Mouse (Mus musculus): ENCODE results near the gene Nsun5.

Gene Nsun5

DNA sequence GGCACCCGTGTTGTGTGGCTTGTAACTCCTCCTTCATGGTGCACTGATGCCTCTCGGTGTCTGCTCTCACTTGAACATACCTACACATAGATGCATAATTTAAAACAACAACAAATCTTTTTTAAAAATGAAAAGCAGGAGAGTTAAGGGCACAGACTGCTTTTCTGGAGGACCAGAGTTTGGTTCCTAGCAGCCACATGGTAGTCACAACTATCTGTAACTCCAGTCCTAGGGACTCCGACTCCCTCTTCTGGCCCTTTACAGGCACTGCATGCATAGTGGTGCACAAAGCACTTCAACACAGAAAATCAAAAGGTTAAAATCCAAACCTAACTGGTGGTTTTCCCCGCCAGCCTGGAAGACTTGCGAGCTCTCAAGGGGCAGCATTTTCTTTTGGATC, 3.8 kb downstream of the Nsun5 start:
- DNase-seq (ENCODE audit: low spot score): no peak

DNA sequence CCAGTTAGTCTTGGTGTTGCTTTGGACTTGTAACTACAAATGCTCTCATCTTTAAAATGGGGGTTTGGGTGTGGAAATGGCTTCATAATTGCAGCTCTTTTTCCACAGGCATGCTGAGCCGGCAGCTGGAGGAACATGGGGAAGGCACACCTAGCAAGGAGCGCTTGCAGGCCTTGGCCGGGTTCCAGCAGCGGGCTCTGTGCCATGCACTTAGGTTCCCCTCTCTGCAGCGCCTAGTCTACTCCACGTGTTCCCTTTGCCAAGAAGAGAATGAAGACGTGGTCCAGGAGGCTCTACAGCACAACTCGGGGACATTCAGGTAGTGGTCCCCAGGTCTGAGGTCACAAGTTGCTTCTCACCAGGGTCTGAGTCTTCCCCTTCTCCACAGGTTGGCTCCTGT, 5.4 kb downstream of the Nsun5 start:
- DNase-seq (ENCODE audit: low spot score): no peak

DNA sequence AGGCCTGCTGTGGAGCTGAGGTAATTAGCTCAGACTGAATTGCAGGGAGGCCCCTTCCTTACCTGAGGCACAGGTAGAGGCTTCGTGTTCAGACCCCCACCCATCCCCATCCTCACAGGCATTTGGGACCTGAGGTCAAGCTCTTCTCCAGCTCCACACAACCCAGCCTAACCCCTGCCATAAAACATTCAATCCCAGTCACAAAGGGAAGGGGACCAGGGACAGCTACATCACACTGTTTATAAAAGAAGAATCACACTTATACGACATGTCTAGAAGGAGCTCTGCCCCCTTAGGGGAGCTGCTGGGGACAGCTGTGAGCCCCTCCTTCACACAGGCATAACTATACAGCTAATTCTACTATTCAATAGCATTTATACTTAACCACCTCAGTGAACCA, 6.6 kb downstream of the Nsun5 start:
- DNase-seq (ENCODE audit: low spot score): no peak

DNA sequence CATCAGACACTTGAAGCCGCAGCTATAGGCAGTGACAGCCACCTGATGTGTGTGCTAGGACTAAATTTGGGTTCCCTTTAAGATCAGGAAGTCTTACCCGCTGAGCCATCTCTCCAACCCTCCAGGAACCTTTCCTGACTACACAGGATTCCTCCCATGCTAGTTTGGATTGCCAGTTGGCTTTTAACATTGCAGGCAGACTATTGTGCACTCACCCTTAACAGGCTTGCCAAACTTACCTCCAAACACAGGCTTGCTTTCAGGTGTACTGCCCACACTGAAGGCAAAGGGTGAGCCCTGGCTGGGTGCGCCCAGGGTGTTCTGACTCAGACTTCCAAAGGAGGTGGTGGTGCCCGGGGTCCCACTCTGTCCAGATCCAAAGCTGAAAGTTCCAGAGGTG, 10.9 kb downstream of the Nsun5 start:
- no peak for DNase-seq (ENCODE audit: low spot score)

DNA sequence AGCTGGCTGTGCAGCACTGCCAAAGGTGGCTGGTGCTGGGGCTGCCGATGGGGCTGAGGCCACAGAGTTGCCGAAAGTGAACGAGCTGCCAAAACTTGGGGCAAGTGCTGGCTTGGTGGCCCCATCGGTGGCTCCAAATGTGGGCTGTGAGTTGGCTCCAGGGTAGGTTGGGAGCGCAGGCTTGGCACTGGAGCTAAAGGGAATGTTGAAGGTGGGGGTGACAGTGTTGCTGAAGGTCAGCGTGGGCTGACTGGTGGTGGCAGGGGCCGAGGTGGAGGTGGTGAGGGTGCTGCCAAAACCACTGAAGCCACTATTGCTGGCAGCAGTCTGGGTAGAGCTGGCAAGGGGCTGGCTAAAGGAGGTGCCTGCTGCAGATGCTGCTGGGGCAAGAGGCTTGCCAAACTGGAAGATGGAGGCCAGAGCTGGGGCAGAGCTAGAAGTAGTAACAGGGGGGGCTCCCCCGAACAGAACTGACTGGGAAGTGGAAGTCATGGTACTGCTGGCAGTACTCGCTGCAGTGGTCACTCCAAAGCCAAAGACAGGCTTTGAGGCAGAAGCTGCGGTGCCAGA, 11.7 kb downstream of the Nsun5 start:
- DNase-seq (ENCODE audit: low spot score): no peak

DNA sequence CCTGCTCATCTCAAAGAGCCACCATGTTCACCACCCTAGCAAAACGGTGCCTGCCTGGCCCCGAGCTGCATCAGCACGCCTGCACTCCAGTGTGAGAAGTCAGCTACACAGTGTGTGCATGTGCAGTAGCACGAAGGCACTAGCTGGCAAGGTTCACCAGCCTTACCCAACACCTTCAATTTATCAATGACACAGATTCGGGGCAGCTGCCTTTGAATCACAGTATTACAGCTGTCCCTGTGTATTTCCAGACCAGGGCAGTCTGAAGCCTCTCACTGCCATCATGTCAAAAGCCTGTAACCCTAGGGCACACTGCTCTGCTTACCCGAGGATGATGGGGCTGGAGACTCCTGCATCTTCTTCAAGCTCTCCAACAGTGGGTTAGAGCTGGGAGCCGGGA, 13.0 kb downstream of the Nsun5 start:
- DNase-seq (ENCODE audit: low spot score): no peak

DNA sequence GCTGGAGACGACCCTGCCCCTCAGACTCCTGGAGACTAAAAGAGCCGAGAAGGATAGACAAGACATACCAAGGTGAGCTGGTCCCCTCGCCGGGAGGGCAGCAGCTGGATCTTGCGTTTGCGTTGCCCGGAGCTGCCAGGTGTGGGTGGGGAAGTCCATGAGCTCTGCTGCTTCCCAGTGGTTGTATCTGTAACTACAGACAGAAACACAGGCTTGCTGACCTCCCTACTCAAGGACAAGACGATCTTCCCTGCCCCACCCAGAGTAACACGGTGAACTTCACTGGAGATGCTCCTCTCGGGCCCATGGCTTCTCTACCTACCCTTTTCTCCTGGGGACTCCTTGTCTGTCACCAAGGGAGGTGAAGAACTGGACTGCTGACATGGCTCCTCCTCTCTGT, 14.0 kb downstream of the Nsun5 start:
- DNase-seq (ENCODE audit: low spot score): no peak

DNA sequence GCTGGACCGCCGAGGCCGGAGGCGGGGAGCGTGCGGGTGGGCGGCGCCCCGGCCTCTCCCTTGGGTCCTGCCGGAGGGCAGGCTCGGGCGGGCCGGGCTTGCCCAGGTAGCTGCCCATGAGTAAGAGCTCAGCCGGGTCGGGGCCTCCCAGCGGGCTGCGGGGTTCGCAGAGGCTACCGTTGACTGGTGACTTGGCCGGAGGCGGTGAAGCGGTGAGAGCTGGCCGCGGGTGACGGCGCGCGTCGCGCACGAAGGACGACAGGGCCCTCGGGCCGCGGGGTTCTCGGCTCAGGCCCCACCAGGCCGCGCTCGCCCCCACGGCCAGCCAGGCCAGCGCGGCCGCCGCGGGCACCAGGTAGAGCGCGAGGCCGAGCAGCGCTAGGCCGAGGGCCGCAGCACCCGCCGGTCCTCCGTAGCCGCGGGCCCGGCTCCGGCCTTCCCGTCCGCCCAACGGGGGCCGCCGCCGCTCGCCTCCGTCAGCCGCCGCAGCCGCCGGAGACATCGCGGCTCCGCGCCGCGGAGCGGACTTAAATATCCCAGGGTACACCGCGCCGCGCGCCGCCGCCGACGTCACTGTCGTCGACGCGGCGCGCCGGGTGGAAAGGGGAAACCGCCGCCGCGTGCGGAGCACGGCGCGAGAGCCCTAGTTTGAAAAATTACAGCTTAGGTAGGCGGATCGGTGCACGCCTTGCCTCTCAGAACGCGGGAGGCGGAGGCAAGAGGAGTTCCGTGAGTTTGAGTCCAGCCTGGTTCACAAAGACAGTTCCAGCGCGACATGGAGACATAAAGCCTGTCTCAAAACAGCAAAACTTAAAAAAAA, 24.5 kb downstream of the Nsun5 start, which contains the start of gene Pom121:
Pom121 (minus strand) TSS at position 543 of the 820 bp plus-strand sequence.
- DNase-seq (ENCODE audit: low spot score): peak; percentile 87

DNA sequence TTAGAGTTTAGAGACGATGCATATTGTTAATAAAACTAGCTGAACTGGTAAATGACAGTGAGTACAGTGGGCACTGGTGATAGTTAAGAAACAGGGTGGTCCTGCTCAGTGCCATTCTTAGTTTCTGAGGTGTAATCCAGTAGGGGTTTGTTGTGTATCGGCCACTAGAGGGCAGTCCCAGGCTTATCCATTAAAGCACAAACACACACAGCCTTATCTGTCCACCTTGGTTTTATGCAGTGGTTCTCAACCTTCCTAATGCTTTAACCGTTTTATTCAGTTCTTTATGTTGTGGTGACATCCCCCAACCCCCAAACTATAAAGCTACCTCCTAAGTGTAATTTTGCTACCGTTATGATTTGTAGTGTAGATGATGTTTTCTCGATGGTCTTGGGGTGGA, 26.1 kb downstream of the Nsun5 start:
- no peak for DNase-seq (ENCODE audit: low spot score)

DNA sequence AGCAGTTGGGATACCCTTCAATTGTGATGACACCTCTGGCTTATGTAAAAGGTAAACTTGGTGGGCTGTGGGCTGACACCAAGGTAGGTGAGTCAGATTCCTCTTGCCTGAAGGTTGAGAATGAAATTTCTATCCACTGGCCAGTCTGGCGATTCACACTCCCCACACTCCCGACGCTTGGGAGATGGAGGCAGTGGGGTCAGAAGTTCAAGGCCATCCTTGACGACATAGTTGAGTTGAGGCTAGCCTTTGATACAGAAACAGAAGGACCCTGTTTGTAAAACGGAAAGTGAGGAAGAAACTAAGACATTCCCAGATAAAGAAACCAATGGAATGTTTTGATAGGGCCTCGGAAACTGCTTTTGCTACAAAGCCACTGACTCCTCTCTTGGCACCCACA, 29.6 kb downstream of the Nsun5 start:
- DNase-seq (ENCODE audit: low spot score): peak; percentile 55

DNA sequence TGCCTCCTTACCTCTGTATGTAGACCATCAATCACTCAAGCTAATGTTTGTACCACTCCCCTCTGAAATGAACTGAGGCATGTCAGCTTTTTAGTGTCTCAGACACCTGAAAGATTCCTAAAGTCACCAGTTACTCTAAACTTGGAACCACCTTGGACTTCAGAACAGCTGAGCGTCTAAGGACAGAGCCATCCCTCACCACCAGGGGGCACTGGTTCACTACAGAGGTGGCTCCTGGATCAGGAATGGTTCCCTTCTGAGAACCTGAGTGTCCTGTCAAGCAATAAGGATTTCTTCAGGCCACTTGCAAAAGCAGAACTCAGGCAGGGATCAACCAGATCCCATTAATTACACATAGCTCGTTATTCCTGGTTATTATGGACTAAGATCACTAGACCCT, 30.5 kb downstream of the Nsun5 start:
- DNase-seq (ENCODE audit: low spot score): peak; percentile 68

DNA sequence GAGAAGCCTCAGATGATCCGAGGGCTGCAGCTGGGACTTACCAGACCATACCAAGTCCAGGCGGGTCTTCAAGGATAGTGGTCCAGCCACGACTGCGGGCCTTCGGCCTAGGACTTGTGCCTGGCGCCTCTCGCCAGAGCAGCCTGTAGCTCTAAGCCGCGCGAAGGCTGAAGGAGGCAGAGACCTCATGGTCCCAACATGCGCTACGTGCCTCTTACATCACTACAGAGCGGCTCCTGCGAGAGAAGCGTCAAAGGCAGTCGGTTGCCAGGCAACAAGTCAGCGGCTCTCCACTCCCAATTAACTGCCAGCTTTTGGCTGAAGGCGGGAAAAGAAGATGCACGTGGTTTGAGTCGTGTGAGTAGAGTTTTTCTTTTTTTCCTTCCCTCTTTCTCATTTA, 34.9 kb downstream of the Nsun5 start:
- DNase-seq (ENCODE audit: low spot score): peak; percentile 79

DNA sequence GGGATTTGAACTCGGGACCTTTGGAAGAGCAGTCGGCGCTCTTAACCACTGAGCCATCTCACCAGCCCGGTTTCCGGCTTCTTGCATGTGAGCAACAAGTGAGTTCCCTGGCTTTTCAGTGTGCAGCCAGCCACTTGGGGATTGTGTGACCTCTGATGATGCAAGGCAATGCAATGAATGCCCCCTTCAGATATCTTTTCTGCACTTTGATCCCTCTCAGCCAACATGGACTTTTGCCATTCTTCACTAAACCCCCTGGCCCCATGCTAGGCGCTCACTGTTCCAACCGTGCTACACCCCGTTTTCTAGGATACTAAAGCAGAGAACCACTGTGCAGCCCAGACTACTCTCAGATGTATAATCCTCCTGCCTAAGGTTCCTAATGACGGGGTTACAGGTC, 35.7 kb downstream of the Nsun5 start:
- DNase-seq (ENCODE audit: low spot score): no peak

DNA sequence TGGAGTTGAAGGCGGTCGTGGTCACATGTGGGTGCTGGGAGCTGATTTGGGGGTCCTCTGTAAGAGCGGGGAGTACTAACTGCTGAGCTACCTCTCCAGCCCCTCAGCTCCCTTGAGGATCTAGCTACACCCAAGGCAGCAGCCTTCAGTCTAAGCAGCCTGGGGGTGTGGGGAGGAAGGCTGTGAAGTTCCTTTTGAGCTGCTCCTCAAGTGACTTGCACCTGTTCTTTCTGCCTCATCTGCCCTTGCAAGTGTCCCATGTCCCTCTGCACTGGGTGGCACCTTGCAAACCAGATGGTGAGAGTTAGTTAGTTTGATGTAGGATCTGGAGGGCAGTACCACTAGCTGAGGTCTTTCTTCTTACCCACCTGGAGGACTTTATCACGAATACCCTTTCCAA, 38.4 kb downstream of the Nsun5 start:
- no peak for DNase-seq (ENCODE audit: low spot score)

DNA sequence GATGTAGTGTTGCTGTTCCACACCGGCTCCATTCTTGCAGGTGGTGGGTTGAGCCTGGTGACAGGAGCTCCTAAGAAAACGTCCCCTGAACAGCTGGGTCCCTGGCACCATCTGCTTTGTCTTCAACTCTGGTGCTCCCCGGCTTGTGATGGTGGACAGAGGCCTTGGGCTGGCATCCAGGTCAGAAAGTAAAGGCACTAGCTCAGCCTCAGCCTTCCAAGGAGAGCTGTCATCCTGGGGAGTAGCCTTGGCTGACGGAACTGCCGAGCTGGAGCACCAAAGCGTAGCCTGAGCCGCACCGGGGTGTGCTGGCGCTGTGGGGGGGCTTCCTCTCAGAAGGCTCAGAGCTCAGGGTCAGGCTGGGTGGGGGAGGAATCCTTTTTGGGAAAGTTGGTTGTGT, 40.5 kb downstream of the Nsun5 start:
- DNase-seq (ENCODE audit: low spot score): no peak
